8 mouse cellular contexts compared by ENCODE assay signal in genomic region chrX:8095546-8095945, GRCm38 (mm10). TPM values are rescaled to one million over a fixed set of nuclear protein-coding genes. Genes with fewer than 3 reads are reported as not detected.
DNase-seq lines count a peak whose midpoint lies in the region; ATAC-seq and TF ChIP-seq lines count a peak whose summit lies in the region.

No protein-coding gene starts in this region.

- no peak overlapping the region for H3K9ac ChIP-seq in heart, postnatal 0 days (replicated peaks; ENCODE audit: low read depth, low read length)
- H3K9ac ChIP-seq in hindbrain, embryonic 14.5 days: peak overlapping the region; percentile 49
- H3K9ac ChIP-seq in midbrain, embryonic 13.5 days (replicated peaks): no peak overlapping the region

- no peaks in the 10 kb centered on the region for H3K4me1 ChIP-seq in heart, postnatal 0 days (ENCODE audit: control insufficient read depth, insufficient read depth)
- peaks cover 4% of the 10 kb centered on the region; the same call in 1 of the 2 replicates for H3K4me1 ChIP-seq in hindbrain, embryonic 14.5 days (replicated peaks; ENCODE audit: control insufficient read depth, insufficient read depth, low read length)
- H3K4me1 ChIP-seq in midbrain, embryonic 13.5 days (replicated peaks): peaks cover 7% of the 10 kb centered on the region

- 0 out of 2 replicates have a peak overlapping the region, but pooled peaks have one; percentile 31 for H3K4me3 ChIP-seq in heart, postnatal 0 days (ENCODE audit: low read depth, low read length)
- H3K4me3 ChIP-seq in hindbrain, embryonic 14.5 days (replicated peaks; ENCODE audit: low read length): peak overlapping the region; percentile 20
- H3K4me3 ChIP-seq in midbrain, embryonic 13.5 days (replicated peaks): peak overlapping the region; percentile 30

- no peaks in the 10 kb centered on the region for H3K36me3 ChIP-seq in heart, postnatal 0 days (replicated peaks; ENCODE audit: control insufficient read depth, insufficient read depth, low read length)
- H3K36me3 ChIP-seq in hindbrain, embryonic 14.5 days (replicated peaks; ENCODE audit: control insufficient read depth, insufficient read depth): no peaks in the 10 kb centered on the region
- H3K36me3 ChIP-seq in midbrain, embryonic 13.5 days: no peaks in the 10 kb centered on the region

- no peaks in the 10 kb centered on the region for H3K9me3 ChIP-seq in heart, postnatal 0 days (replicated peaks; ENCODE audit: control insufficient read depth, low read length)
- no peaks in the 10 kb centered on the region for H3K9me3 ChIP-seq in hindbrain, embryonic 14.5 days (ENCODE audit: control insufficient read depth, low read length)
- no peaks in the 10 kb centered on the region for H3K9me3 ChIP-seq in midbrain, embryonic 13.5 days

- intact Hi-C loops in heart, postnatal 25 days (cut with DNase I): no loop called here

- TF ChIP-seq EP300 in heart, postnatal 0 days (IDR thresholded peaks at IDR 0.05; ENCODE audit: low read depth): no peak

- TF ChIP-seq CTCF in heart, postnatal 0 days (IDR thresholded peaks at IDR 0.05; ENCODE audit: low read depth): no peak

- DNase-seq in heart, postnatal 0 days (ENCODE audit: low spot score): no peak
- no peak for DNase-seq in heart, postnatal 25 days (ENCODE audit: low spot score)
- peak; percentile 44 for DNase-seq in MN1 (ENCODE audit: low spot score)
- no peak for DNase-seq in hindbrain, embryonic 14.5 days (ENCODE audit: low spot score)
- DNase-seq in left cerebral cortex, adult 9 months (ENCODE audit: low spot score in 2 of 2): no peak
- DNase-seq in adrenal gland, postnatal 14 days: no peak
- DNase-seq in frontal cortex, postnatal 36 days (ENCODE audit: low spot score in 2 of 2): no peak

- ATAC-seq in heart, postnatal 0 days (ENCODE audit: insufficient read depth, low read depth): no peak
- no peak for ATAC-seq in hindbrain, embryonic 14.5 days (ENCODE audit: low FRiP score)
- no peak for ATAC-seq in midbrain, embryonic 13.5 days

- H3K27me3 ChIP-seq in heart, postnatal 0 days (ENCODE audit: control insufficient read depth, insufficient read depth, low read length): no peaks in the 10 kb centered on the region
- no peaks in the 10 kb centered on the region for H3K27me3 ChIP-seq in hindbrain, embryonic 14.5 days (ENCODE audit: control insufficient read depth, insufficient read depth, low read length)
- H3K27me3 ChIP-seq in midbrain, embryonic 13.5 days: no peaks in the 10 kb centered on the region

- 77% methylated on average over 9 of the region's 10 CpGs for WGBS in heart, postnatal 0 days
- WGBS in hindbrain, embryonic 14.5 days: 86% methylated on average over 9 of the region's 10 CpGs
- 89% methylated on average over 10 of the region's 10 CpGs for WGBS in midbrain, embryonic 13.5 days

- H3K27ac ChIP-seq in heart, postnatal 0 days (ENCODE audit: low read depth): no peak overlapping the region
- H3K27ac ChIP-seq in hindbrain, embryonic 14.5 days: peak overlapping the region; percentile 64
- peak overlapping the region; percentile 44; the same call in 1 of the 2 replicates for H3K27ac ChIP-seq in midbrain, embryonic 13.5 days

- H3K4me2 ChIP-seq in heart, postnatal 0 days (ENCODE audit: low read depth, low read length): peak overlapping the region; percentile 49
- H3K4me2 ChIP-seq in hindbrain, embryonic 14.5 days (replicated peaks): peak overlapping the region; percentile 48
- peak overlapping the region; percentile 44 for H3K4me2 ChIP-seq in midbrain, embryonic 13.5 days (replicated peaks)

RNA-seq across cellular contexts. Expression of gene Was, which starts 5.2 kb away (rescaled TPM):
- 0.31 TPM in 1 of 2 replicates, not detected in the other for total RNA-seq in heart, postnatal 0 days (2014; rRNA removed; ENCODE audit: low replicate concordance)
- 0.22 and 0.25 TPM in 2 replicates for polyA plus RNA-seq in heart, postnatal 0 days (2015; fragmentation: Nextera tagmentation; extraction: Ambion mirVana)
- total RNA-seq in heart, postnatal 25 days (2021): 1 to 10 TPM; 1.8 to 2.3 TPM
- polyA plus RNA-seq in hindbrain, embryonic 14.5 days (2014; fragmentation: Nextera tagmentation; extraction: Ambion mirVana): 0.13 and 0.32 TPM in 2 replicates
- polyA plus RNA-seq in midbrain, embryonic 13.5 days (2015; fragmentation: Nextera tagmentation; extraction: Ambion mirVana): 0.15 TPM in 1 of 2 replicates, not detected in the other
- 1.9 and 6.8 TPM in 2 replicates for total RNA-seq in adrenal gland, postnatal 14 days (2021)

RNA-seq across cellular contexts. Expression of gene Suv39h1, which starts 21.0 kb away (rescaled TPM):
- total RNA-seq in heart, postnatal 0 days (2014; rRNA removed; ENCODE audit: low replicate concordance): 15.7 and 15.9 TPM in 2 replicates
- 8.2 and 8.6 TPM in 2 replicates for polyA plus RNA-seq in heart, postnatal 0 days (2015; fragmentation: Nextera tagmentation; extraction: Ambion mirVana)
- 1 to 10 TPM; 4.1 to 5.0 TPM for total RNA-seq in heart, postnatal 25 days (2021)
- 36.4 and 37.9 TPM in 2 replicates for polyA plus RNA-seq in hindbrain, embryonic 14.5 days (2014; fragmentation: Nextera tagmentation; extraction: Ambion mirVana)
- 49.9 and 50.4 TPM in 2 replicates for polyA plus RNA-seq in midbrain, embryonic 13.5 days (2015; fragmentation: Nextera tagmentation; extraction: Ambion mirVana)
- 16.7 and 17.5 TPM in 2 replicates for total RNA-seq in adrenal gland, postnatal 14 days (2021)

RNA-seq across cellular contexts. Expression of gene Wdr13, which starts 37.1 kb away (rescaled TPM):
- 130 and 155 TPM in 2 replicates for total RNA-seq in heart, postnatal 0 days (2014; rRNA removed; ENCODE audit: low replicate concordance)
- polyA plus RNA-seq in heart, postnatal 0 days (2015; fragmentation: Nextera tagmentation; extraction: Ambion mirVana): 24.4 and 26.4 TPM in 2 replicates
- 10 to 100 TPM; 43.6 to 46.6 TPM for total RNA-seq in heart, postnatal 25 days (2021)
- polyA plus RNA-seq in hindbrain, embryonic 14.5 days (2014; fragmentation: Nextera tagmentation; extraction: Ambion mirVana): 56.6 and 60.9 TPM in 2 replicates
- polyA plus RNA-seq in midbrain, embryonic 13.5 days (2015; fragmentation: Nextera tagmentation; extraction: Ambion mirVana): 56.8 and 58.0 TPM in 2 replicates
- 51.0 and 54.3 TPM in 2 replicates for total RNA-seq in adrenal gland, postnatal 14 days (2021)

RNA-seq across cellular contexts. Expression of gene Rbm3, which starts 50.1 kb away (rescaled TPM):
- 408 and 439 TPM in 2 replicates for total RNA-seq in heart, postnatal 0 days (2014; rRNA removed; ENCODE audit: low replicate concordance)
- polyA plus RNA-seq in heart, postnatal 0 days (2015; fragmentation: Nextera tagmentation; extraction: Ambion mirVana): 524 and 551 TPM in 2 replicates
- total RNA-seq in heart, postnatal 25 days (2021): 10 to 100 TPM; 58.8 to 85.0 TPM
- polyA plus RNA-seq in hindbrain, embryonic 14.5 days (2014; fragmentation: Nextera tagmentation; extraction: Ambion mirVana): 304 and 340 TPM in 2 replicates
- 358 and 422 TPM in 2 replicates for polyA plus RNA-seq in midbrain, embryonic 13.5 days (2015; fragmentation: Nextera tagmentation; extraction: Ambion mirVana)
- 192 and 276 TPM in 2 replicates for total RNA-seq in adrenal gland, postnatal 14 days (2021)
